Mouse (Mus musculus) brain, embryonic 14.5 days (tissue): Measurements from ENCODE around the gene Rps6kb1.
"Not testable (repeated sequence)": the region's sequence is repeated elsewhere in the genome, so short reads cannot be mapped to it uniquely, and the experiment has no call there.

Experiments used
- CTCF ChIP-seq: fragments of 200-500 bp; IDR thresholded peaks from 2 replicates; pipeline ENCODE4 v1.5.1; 2012; ENCODE audit warnings: inconsistent platforms, mild to moderate bottlenecking, moderate library complexity, borderline replicate concordance; ENCODE audit not compliant: insufficient read depth, insufficient read length; ENCODE audit errors: extremely low read depth
- POLR2A ChIP-seq: fragments of 200-500 bp; IDR thresholded peaks from 2 replicates; pipeline ENCODE4 v1.6.1; 2012; ENCODE audit warnings: mild to moderate bottlenecking, inconsistent platforms, borderline replicate concordance; ENCODE audit not compliant: poor library complexity, insufficient read depth, insufficient read length, severe bottlenecking; ENCODE audit errors: extremely low read depth

DNA sequence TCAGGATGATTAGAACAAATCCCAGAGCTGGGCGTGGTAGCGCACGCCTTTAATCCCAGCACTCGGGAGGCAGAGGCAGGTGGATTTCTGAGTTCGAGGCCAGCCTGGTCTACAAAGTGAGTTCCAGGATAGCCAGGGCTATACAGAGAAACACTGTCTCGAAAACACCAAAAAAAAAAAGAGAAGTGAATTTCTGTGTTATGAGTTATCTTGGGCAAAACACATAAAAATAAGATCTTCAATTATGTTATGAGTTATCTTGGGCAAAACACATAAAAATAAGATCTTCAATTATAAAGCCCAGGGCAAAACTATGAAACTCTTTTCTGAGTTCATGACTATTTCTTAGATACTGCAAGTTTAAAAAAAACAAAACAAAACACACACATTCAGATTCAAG is 11.3 kb downstream of the Rps6kb1 start:
- not testable (repeated sequence) for TF ChIP-seq POLR2A, CTCF
